Mouse (Mus musculus) granulocyte monocyte progenitor cell, adult 5-6 weeks (primary cell): ENCODE data around the gene Ltb4r1. TPM values are rescaled to one million over a fixed set of nuclear protein-coding genes. Genes with fewer than 3 reads are reported as not detected.
"Not testable (repeated sequence)": the region's sequence is repeated elsewhere in the genome, so short reads cannot be mapped to it uniquely, and the experiment has no call there.

ENCODE experiments used
- ATAC-seq: replicated peaks from 2 replicates; pipeline ENCODE4 v1.8.0; 2016; ENCODE audit warnings: mild to moderate bottlenecking, moderate TSS enrichment, inconsistent platforms; ENCODE audit not compliant: poor library complexity, severe bottlenecking
- total RNA-seq, 2 experiments: library from RNA; stranded (forward) in 1 of 2; stranded (reverse) in 1 of 2; fragments of 200-712, 200-1000 nt in 1 of 2; fragments of >200 nt in 1 of 2; fragmentation: Nextera tagmentation in 1 of 2; gene quantifications; 2 replicates each; pipeline ENCODE4 v1.2.3; 2014 to 2017

Gene Ltb4r1
- total RNA-seq, 2 experiments from 2014 or later: 19.4 to 19.8 TPM

DNA sequence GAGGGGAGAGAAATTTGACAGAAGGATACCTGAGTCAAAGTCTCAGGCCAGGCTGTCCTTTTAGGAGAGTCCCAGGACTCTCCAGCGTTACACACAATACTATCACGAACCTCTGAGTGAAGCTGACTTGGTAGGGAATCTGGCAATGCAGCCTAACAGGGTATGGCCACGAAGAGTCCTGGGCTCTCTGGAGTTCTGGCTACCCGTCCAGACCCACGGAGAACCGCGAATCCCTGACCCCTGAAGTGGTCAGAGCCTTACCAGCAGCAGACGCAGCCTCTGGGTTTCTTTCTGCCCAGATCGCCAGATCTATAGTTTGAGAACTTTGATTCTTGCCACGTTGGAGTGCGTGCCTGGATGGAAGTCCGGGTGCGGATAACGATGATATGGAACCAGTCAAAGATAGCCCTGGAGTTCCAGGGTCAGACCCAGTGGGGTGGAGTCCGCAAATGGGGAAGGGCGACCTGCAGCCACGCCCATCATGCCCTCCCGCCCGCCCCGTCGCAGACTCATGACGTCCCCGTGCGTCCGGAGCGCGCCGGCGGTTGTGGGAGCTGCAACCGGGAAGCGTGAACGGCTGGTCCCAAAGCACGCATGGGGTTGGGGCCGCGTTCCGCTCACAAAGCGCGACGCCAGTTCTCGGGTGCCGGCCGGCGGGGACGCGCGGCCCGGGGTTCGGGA is 20.4 kb upstream of the Ltb4r1 start, which contains the start of the genes Dhrs1 and Nop9:
TSS of gene Dhrs1 (minus strand) at position 511 of the 681 bp plus-strand sequence.
TSS of gene Nop9 (plus strand) at position 514 of the 681 bp plus-strand sequence.
- ATAC-seq: peak; percentile 85

DNA sequence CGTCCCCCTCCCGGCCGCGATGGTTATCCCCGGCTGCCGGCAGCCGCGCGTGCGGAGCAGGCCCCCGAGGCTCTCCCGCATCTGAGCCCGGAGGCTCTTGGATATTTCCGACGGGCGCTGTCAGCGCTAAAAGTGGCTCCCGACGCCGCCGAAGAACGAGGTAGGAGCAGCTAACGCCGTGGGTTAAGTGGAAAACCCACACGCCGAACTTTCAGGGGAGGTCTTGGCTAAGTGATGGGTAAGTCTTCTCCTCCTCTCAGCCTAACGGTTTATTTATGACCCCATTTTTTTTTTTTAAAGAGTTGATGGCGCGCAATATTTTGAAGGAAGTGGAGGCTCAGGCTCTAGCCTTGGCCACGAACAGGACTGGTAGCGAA is 19.9 kb upstream of the Ltb4r1 start:
- no peak for ATAC-seq

DNA sequence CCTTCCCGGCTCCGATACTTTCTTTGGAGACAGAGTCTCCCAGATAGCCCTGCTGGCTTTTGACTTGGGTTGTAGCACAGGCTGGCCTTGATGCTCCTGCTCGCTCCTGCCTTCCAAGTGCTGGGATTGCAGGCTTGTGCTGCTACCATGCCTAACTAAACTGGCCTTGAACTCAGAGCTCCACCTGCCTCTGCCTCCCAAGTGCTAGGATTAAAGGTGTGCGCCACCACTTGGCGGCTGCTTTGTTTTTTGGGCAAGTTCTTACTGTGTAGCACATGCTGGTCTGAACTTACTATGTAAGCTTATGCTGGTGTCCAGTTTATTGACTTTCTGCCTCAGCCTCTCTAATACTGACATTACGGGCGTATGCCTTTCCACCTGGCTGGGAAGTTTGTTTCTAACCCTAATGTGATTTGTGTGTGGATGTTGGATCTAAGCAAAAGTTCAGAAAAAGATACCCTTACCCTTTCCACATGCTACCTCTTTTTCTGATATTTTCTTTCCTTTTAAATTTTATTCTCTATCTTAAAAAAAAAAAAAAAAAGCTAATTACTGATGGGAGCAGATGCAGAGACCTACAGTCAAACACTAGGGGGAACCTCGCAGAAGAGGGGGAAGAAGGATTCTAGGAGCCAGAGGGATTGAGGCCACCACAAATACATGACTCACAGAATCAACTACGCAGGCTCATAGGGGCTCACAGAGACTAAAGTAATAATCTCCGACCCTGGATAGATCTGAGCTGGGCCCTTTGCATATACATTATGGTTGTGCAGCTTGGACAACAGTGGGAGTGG is 18.5 kb upstream of the Ltb4r1 start:
- ATAC-seq: no peak

DNA sequence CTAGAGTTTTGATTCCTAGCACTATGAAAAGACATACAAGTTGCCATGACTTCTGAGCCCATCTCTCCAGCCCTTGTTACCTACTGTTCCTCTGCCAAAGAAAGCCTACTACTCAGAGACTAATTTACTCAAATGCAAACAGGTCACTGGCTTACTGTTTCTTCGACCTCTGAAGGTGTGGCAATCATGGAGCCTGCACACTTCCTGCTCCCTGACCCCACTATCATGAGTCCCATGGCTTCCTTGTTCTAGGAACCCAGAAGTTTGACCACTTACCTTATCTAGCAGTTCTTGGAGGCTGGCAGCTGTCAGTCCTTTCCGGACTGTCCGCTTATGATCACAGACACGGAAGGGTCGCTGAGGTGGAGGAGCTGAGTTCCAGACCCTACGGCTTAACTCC is 8.2 kb upstream of the Ltb4r1 start:
- peak; percentile 42 for ATAC-seq

DNA sequence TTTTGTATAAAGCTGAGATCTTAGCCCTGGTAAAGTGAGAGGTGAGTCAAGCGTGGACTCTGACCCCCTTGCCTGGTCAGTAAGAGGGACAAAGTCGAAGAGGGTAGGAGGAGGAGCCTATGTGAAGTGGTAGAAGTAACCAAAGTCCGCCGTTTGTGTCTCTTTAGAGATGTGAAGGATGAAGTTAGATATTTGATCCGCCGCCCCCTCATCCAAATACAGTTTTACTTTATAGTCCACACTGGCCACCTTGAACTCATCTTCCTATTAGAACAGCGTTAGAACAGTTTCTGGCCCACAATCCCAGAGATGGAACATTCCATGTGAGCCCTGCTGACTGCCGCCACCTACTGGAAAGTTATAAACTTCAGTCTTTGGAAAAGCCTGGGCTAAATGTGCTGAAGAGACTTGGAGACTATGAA is 7.4 kb upstream of the Ltb4r1 start, which contains the start of gene Cideb:
TSS of gene Cideb (minus strand) at position 96 of the 422 bp plus-strand sequence.
- peak; percentile 23 for ATAC-seq

DNA sequence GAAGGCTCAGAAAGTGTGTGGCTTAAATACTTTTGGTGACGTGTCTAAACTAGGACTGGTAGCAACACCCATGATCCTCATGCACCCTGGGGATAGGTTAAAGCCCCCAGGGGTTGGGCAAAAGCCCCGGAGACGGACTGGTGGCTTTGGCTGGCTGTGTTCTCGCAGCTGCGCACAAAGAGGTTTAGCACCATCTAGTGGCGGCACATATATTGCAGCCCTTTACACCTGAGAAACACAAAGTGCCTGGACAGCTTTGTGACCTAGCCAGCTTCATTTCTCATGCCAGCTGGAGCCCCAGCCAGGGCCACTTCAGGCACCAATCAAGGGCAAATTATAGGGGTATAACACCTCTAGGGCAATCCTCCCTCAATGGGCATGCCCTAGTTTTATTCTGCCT is 5.6 kb upstream of the Ltb4r1 start:
- not testable (repeated sequence) for ATAC-seq

DNA sequence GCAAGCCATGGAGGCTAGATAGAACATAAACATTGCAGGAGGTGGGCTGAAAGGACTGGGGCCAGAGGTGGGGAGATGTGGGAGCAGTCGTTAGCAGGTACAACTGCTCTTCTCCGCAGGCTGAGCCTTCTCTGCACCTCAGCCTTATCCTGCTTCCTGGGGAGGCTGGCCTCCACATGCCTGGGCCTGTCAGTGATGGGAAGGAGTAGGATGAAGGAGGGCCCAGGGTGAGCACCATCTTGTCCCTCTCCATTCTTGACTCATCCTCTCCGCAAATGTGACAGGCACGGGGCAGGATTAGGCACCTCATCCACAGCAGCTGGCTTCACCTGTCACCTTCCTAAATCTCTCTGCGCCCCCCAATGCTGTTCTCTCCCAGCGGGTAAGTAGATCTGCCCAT is 4.6 kb upstream of the Ltb4r1 start, which contains the start of gene Ltb4r2:
TSS of gene Ltb4r2 (plus strand) at position 266 of the 400 bp plus-strand sequence.
- no peak for ATAC-seq

DNA sequence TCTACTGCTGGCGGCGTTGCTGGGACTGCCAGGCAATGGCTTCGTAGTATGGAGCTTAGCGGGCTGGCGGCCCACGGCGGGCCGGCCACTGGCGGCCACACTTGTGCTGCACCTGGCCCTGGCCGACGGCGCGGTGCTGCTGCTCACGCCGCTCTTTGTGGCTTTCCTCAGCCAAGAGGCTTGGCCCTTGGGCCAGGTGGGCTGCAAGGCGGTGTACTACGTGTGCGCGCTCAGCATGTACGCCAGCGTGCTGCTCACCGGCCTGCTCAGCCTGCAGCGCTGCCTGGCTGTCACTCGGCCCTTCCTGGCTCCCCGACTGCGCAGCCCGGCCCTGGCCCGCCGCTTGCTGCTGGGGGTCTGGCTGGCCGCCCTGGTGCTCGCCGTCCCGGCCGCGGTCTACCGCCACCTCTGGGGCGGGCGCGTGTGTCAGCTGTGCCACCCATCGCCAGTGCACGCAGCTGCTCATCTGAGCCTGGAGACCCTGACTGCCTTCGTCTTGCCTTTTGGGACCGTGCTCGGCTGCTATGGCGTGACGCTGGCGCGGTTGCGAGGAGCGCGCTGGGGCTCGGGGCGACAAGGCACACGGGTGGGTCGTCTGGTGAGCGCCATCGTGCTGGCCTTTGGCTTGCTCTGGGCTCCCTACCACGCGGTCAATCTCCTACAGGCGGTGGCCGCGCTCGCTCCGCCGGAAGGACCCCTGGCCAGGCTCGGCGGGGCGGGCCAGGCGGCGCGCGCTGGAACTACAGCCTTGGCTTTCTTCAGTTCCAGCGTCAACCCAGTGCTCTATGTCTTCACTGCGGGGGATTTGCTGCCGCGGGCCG is 3.6 kb upstream of the Ltb4r1 start:
- ATAC-seq: peak; percentile 20

DNA sequence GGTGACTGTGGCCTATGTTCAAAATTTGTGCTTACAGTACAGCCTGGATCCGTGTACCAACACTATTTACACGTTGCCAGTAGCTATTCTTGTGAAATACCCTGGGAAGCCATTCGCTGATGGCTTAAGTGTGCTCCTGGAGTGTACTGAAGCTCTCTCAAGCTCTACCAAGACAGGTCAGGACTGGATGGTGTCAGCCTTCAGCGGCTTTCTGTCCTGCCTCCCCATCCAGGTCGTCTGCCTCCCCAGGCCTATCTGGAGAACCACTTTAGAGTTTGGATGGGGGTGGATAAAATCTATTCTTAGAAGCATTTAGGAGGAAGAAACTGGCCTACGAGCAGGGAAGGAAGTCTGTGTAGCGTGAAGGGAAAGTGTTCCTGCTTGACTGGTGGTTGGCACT is 2.6 kb upstream of the Ltb4r1 start:
- ATAC-seq: peak; percentile 15; the same call in 1 of the 2 replicates

DNA sequence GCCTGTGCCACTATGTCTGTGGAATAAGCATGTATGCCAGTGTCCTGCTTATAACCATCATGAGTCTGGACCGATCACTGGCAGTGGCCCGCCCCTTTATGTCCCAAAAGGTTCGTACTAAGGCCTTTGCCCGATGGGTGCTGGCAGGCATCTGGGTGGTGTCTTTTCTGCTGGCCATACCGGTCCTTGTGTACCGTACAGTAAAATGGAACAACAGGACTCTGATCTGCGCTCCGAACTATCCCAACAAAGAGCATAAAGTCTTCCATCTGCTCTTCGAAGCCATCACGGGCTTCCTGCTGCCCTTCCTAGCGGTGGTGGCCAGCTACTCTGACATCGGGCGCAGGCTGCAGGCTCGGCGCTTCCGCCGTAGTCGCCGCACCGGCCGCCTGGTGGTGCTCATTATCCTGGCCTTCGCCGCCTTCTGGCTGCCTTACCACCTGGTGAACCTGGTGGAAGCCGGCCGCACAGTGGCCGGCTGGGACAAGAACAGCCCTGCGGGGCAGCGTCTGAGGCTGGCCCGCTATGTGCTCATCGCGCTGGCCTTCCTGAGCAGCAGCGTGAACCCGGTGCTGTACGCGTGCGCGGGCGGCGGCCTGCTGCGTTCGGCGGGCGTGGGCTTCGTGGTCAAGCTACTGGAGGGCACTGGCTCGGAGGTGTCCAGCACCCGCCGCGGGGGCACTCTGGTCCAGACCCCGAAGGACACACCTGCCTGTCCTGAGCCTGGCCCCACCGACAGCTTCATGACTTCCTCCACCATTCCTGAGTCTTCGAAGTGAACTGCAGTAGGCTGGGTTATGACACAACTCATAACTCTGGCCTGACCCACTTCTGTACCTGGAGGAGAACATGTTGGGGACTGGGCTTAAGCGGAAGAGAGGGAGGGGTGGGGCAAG is 2.0 kb downstream of the Ltb4r1 start:
- ATAC-seq: peak; percentile 15

DNA sequence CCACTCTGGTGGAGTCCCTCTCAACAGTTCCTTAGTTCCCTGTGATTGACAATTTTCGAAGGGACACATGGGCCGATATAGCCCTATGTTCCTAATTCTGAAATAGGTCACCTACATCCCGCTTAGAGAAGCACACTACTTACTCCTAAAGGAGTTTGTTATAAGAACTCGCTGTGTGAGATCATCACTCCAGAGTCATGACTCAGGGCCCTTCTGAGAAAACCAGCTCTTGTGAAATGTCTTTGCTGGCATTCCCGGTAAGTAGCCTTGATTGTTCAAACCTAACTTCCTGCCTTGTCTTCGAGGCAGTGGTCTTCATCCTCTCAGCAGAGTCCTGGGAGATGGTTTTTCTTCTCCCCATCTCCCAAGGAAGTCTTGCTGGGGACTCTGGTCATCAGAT is 2.8 kb downstream of the Ltb4r1 start:
- ATAC-seq: no peak

DNA sequence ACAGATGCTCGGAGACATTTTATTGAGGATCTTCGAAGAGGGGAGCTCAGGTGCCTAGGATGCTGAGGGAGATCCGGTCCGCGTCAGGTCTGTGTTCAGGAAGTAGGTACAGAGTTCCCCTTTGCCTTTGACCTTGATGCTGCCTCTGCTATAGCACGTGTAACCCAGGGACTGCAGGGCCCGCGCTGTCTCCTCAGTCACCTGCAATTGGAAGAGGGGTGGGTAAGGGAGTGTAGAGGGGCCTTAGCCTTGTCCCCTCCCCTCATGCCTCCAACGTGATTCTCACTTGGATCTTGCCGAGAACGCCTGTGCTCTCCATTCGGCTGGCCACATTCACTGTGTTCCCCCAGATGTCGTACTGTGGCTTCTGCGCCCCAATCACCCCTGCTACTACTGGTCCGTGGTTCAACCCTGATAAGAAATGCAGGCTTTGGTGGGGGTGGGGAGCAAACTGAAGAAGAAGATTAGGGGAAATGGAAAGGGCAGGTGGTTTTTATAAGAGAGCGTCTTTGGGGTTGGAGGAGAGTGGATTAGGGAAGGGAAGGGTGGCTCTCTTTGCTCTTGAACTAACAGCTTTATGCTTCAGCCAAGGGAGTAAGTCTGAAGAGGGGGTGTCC is 3.4 kb downstream of the Ltb4r1 start:
- ATAC-seq: no peak

DNA sequence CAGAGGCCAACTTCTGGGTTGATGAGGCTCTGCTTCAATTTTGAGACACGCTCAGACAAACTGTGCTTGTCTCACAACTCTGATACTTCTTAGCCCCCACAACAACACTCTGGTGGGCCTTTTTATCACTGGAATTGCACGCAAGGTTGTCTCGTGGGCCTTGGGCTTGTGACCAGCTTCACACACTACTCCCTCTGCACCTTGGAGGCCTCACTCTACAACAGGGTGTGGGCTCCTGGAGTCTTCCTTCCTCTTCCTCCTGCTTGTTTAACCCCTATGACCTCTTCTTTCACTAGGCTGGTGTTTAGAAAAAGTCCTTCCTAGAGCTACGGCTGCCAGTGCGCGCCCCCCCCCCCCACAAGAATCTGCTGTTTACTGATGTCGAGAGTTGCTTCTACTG is 10.9 kb downstream of the Ltb4r1 start:
- no peak for ATAC-seq

DNA sequence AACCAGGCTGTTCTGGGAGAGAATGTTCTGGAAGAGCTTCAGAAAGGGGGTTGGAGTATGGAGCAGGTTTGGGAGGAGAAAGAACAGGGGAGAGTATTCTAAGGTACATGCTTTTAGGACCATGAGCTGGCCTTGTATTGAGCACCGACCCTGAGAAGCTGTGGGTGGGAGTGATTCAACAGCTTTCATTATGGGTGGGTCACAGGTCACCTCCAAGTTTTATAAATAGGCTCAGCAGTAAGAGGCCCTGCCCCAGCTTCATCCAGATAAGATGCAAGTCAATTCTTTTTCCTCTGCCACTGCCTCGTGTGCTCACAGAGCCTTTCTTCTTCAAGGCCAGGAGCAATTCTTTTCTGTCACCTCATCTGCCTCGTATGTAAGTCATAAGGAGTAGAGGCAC is 11.4 kb downstream of the Ltb4r1 start:
- no peak for ATAC-seq

DNA sequence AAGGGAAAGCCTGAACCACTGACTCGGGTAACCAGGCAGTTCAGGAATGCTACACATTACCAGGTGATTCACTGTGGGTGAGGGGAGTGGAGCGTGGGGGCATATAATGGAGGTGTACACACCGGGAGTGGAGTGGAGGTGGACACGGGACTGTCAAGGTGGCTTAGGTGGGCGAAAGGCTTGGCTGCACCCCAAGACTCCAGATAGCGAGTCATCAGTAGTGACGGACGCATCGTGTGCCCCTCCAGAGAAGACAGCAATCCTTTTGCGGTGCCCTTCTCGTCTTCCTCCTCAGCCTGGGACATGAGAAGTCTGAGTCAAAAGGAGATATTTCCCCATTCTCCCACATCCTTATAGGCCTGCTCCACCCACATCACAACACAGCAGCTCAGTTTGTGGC is 12.0 kb downstream of the Ltb4r1 start:
- ATAC-seq: no peak; the same call in 1 of the 2 replicates

DNA sequence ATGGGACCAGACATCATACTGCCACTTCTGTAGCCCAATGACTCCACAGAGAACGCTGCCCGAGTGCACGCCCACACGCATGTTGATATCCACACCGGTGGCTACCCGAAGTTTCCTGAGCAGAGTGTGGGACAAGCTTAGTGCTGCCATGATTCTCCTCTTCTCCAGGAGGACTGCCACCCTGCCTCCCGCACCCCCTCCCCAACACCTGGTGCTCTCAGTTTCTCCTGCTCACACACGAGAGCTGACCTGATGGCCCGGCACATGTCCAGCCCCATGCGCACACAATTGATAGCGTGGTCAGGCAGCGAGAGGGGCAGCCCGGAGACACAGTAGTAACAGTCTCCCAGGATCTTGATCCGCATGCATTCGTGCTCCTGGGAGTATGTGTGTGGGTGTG is 12.9 kb downstream of the Ltb4r1 start:
- no peak for ATAC-seq

DNA sequence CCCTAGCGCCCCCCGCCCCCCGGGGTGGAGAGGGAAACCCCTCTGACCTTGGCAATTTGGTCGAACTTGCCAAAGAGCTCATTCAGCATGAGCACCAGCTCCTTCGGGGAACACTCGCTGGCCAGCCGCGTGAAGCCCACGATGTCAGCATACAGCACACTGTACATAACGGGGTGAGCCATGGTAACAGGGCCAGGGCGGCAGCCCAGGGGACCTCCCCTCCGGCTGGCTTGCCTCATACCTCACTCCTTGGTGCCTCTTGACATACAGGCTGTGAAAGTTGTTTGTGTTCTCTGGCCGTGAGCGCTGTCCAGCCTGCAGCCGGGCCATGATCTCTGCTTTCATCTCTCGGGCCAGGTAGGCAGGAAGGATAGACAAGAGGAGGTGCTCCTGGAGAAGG is 13.9 kb downstream of the Ltb4r1 start:
- no peak for ATAC-seq

DNA sequence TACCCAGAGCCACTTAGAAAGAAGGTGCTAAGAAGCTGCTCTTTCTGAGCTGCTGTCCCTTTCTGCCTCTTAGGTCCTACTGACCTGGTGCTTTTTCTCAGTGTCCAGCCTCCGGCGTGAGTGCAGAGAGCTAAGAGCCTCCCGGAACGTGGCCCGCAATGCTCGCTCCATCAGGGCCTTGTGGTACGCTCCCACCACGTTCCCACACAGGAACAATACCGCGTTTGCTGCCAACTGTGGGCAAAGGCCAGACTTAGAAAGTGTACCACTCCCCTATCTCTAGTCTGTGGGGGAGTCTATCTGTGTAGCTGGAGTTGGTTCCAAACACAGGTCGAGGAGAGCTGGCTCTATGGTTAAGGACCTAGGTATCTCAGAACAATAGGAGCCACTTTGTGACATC is 15.0 kb downstream of the Ltb4r1 start:
- ATAC-seq: no peak

DNA sequence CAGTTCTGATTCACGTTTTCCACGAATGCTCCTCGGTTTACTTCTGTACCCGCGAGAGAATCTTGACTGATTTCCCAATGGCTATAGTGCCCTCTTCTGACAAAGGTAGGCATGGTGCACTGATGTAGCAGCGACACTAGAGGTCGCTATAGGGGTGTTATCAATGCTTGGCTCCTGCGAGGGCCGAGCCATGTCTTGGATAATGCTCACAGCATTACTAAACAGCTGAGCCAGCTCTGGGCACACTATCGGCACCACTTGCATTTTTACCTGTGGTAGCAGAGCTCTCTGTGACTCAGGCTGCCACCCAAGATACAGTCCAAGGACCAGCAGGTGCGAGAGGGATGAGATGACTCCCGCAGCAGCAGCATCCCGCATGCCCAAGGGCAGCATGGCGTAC is 15.5 kb downstream of the Ltb4r1 start:
- peak; percentile 89 for ATAC-seq
